Mouse (Mus musculus) embryonic fibroblast, embryonic 13.5 days (primary cell): ENCODE data around the gene Ccnl1.

Experiments used
- CTCF ChIP-seq: IDR thresholded peaks from 2 replicates; pipeline ENCODE4 v1.5.1; 2011; ENCODE audit warnings: mild to moderate bottlenecking, control low read depth, low read length, moderate library complexity, borderline replicate concordance; ENCODE audit not compliant: insufficient read depth
- POLR2A ChIP-seq: IDR thresholded peaks from 2 replicates; pipeline ENCODE4 v1.6.1; 2011; ENCODE audit warnings: low read depth, mild to moderate bottlenecking, control low read depth, low read length, moderate library complexity

DNA sequence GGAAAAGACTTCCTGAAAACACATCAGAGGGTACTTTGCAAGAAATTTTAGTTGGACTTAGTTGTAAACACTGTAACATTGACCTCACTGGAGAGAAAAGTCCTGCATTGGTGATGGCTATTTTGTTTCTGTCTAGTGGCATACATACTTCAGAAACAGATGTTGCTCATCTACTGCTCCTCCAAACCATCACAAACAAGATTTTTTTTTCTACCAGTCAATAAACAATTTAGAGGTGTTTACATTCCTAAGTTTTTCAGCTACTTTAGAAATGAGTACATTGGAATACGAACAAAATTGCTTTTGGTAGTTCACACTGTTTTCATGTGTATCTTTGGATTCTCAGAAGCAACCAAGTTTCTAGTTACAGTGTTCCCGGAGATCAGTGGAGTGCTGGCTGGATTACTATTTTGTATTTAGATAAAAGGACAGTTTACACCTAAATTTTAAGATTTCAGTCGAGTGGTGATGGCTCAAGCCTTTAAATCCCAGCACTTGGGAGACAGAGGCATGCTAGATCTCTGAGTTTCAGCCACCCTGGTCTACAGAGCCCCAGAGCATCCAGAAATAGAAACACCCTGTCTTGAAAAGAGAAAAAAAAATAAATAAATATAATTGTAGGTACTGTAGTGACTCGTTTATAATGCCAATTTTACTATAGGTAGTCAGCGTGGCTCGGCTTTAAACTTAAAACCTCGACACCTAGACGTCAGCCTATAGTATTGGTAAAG is 15.6 kb upstream of the Ccnl1 start:
- TF ChIP-seq POLR2A (no peak), CTCF (no peak)
